Mouse (Mus musculus): ENCODE results near the gene Rimbp2.

GRCm38 (mm10) chr5:128711847-128712246, 241.4 kb downstream of the Rimbp2 start:
- no peak for TF ChIP-seq ELF1 (IDR thresholded peaks at IDR 0.05; ENCODE audit: low read depth, low read length)
- no peak for TF ChIP-seq CTCF (conservative IDR thresholded peaks at IDR 0.05 in 1 of 2, IDR thresholded peaks at IDR 0.05 in 1 of 2; ENCODE audit: low read depth in 2 of 2, low read length in 2 of 2)
- no peak for TF ChIP-seq CHD1 (IDR thresholded peaks at IDR 0.05; ENCODE audit: low read depth, low read length)
- TF ChIP-seq JUND (conservative IDR thresholded peaks at IDR 0.05; ENCODE audit: low read depth, low read length), result no peak
- no peak for TF ChIP-seq NRF1 (IDR thresholded peaks at IDR 0.05; ENCODE audit: low read depth, low read length)
- no peak for TF ChIP-seq POLR2AphosphoS2 (IDR thresholded peaks at IDR 0.05; ENCODE audit: low read depth, low read length)
- no peak for TF ChIP-seq SMC3 (IDR thresholded peaks at IDR 0.05; ENCODE audit: low read depth, low read length)
- TF ChIP-seq GABPA (IDR thresholded peaks at IDR 0.05; ENCODE audit: insufficient replicate concordance, low read depth, low read length), result no peak
- no peak for TF ChIP-seq POLR2A (IDR thresholded peaks at IDR 0.05; ENCODE audit: low read depth, low read length)
- TF ChIP-seq HCFC1 (IDR thresholded peaks at IDR 0.05; ENCODE audit: low read depth, low read length), result no peak
- no peak for TF ChIP-seq MYC (IDR thresholded peaks at IDR 0.05; ENCODE audit: low read depth, low read length)
- no peak for TF ChIP-seq TCF12 (IDR thresholded peaks at IDR 0.05; ENCODE audit: low read depth, low read length)
